ENCODE assay signal across 15 mouse cellular contexts in the genomic region with DNA sequence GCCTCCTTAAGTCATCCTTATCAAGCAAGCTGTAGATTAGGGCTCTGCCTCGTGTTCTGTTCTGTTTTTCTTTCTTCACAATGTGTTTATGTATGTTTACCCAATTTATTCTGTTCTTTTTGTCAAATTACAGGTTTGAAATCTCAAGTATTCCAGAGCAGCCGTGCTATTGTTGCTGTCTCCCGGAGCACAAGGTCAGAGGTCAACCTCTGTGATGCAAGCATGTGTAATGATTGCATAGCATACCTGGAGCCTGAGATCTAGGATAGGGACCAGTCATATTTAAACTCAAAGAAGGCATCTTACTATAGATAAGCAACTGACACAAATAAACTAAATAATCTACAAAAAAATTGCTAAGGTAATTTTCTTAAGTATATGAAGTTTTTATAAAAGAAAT.
"Had no signal": no experiment of that assay in that cellular context is flagged by ENCODE, and none has a peak within 500 bp of the region (broad histone marks: within the 10 kb centered on the region; RNA-seq: fewer than 3 reads in every experiment).

No protein-coding gene starts in this region.

- H3K4me2 ChIP-seq: liver, embryonic 15.5 days; lung, embryonic 14.5 days; midbrain, embryonic 12.5 days; neural tube, embryonic 12.5 days; stomach, embryonic 15.5 days had no signal

- DNase-seq: lung, adult 18-20 months; lung, embryonic 14.5 days; lung, postnatal 10 days; lung, postnatal 4 days; right cerebral cortex, postnatal 14 days; thymus, adult 2 months; thymus, postnatal 25 days; thymus, postnatal 4 days had no signal

- ATAC-seq: midbrain, embryonic 16.5 days had no signal

- H3K9ac ChIP-seq: liver, embryonic 15.5 days; lung, embryonic 14.5 days; midbrain, embryonic 12.5 days; neural tube, embryonic 12.5 days; stomach, embryonic 15.5 days had no signal

- H3K27ac ChIP-seq: liver, embryonic 15.5 days; midbrain, embryonic 10.5 days; midbrain, embryonic 12.5 days; neural tube, embryonic 12.5 days; stomach, embryonic 15.5 days; stomach, postnatal 0 days had no signal

- H3K27me3 ChIP-seq: liver, embryonic 15.5 days; midbrain, embryonic 12.5 days; neural tube, embryonic 12.5 days; stomach, embryonic 15.5 days had no signal

- H3K4me1 ChIP-seq: liver, embryonic 15.5 days; midbrain, embryonic 10.5 days; neural tube, embryonic 12.5 days; stomach, embryonic 15.5 days had no signal

- H3K4me3 ChIP-seq: liver, embryonic 15.5 days; midbrain, embryonic 10.5 days; midbrain, embryonic 12.5 days; neural tube, embryonic 12.5 days; stomach, embryonic 15.5 days had no signal

- H3K36me3 ChIP-seq: midbrain, embryonic 12.5 days had no signal

- H3K9me3 ChIP-seq: liver, embryonic 15.5 days; midbrain, embryonic 10.5 days; midbrain, embryonic 12.5 days; neural tube, embryonic 12.5 days; stomach, embryonic 15.5 days had no signal
